Comparison of ENCODE assay signal across 8 mouse cellular contexts in the genomic region with DNA sequence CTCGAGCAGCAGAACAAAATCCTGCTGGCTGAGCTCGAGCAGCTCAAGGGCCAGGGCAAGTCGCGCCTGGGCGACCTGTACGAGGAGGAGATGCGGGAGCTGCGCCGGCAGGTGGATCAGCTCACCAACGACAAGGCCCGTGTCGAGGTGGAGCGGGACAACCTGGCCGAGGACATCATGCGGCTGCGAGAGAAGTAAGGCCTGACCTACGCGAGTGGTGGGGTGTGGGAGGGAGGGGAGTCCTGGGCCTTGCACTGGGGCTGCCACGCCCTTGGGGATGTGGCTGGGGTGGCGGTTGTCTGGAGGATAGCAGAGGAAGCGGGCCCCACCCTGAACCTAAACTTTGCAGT. TPM values are rescaled to one million over a fixed set of nuclear protein-coding genes. Genes with fewer than 3 reads are reported as not detected.
DNase-seq lines count a peak whose midpoint lies in the region; ATAC-seq and TF ChIP-seq lines count a peak whose summit lies in the region.

No protein-coding gene starts in this region.

- H3K9me3 ChIP-seq in neural tube, embryonic 11.5 days (ENCODE audit: control insufficient read depth, low read length) = no peaks in the 10 kb centered on the region
- no peaks in the 10 kb centered on the region for H3K9me3 ChIP-seq in embryonic facial prominence, embryonic 11.5 days (replicated peaks; ENCODE audit: control insufficient read depth, low read length)
- no peaks in the 10 kb centered on the region for H3K9me3 ChIP-seq in heart, embryonic 14.5 days (ENCODE audit: control insufficient read depth, low read length)
- no peaks in the 10 kb centered on the region for H3K9me3 ChIP-seq in limb, embryonic 11.5 days (ENCODE audit: control insufficient read depth, low read length)
- no peaks in the 10 kb centered on the region for H3K9me3 ChIP-seq in midbrain, embryonic 10.5 days (replicated peaks)
- no peaks in the 10 kb centered on the region for H3K9me3 ChIP-seq in stomach, postnatal 0 days (ENCODE audit: control insufficient read depth, low read length)

- no peaks in the 10 kb centered on the region for H3K27me3 ChIP-seq in neural tube, embryonic 11.5 days (ENCODE audit: control insufficient read depth, insufficient read depth, low read length)
- no peaks in the 10 kb centered on the region for H3K27me3 ChIP-seq in embryonic facial prominence, embryonic 11.5 days (ENCODE audit: control insufficient read depth, insufficient read depth, low read length)
- H3K27me3 ChIP-seq in heart, embryonic 14.5 days (ENCODE audit: control insufficient read depth, insufficient read depth, low read length) = no peaks in the 10 kb centered on the region
- H3K27me3 ChIP-seq in limb, embryonic 11.5 days (ENCODE audit: control insufficient read depth, insufficient read depth, low read length) = no peaks in the 10 kb centered on the region
- no peaks in the 10 kb centered on the region for H3K27me3 ChIP-seq in midbrain, embryonic 10.5 days (ENCODE audit: low read depth, poor library complexity, severe bottlenecking)
- H3K27me3 ChIP-seq in stomach, postnatal 0 days (ENCODE audit: control insufficient read depth, insufficient read depth, low read length) = no peaks in the 10 kb centered on the region

- H3K4me1 ChIP-seq in neural tube, embryonic 11.5 days (ENCODE audit: control insufficient read depth, insufficient read depth, low read length) = peaks cover 13% of the 10 kb centered on the region
- H3K4me1 ChIP-seq in embryonic facial prominence, embryonic 11.5 days (ENCODE audit: control insufficient read depth, insufficient read depth, low read length) = no peaks in the 10 kb centered on the region
- peaks cover 12 to 17% of the 10 kb centered on the region in 2 experiments for H3K4me1 ChIP-seq in heart, embryonic 14.5 days (ENCODE audit: control insufficient read depth in 2 of 2, insufficient read depth in 2 of 2, low read length in 2 of 2)
- H3K4me1 ChIP-seq in limb, embryonic 11.5 days (ENCODE audit: control insufficient read depth, insufficient read depth, low read length) = peaks cover 4% of the 10 kb centered on the region; the same call in 1 of the 2 replicates
- peaks cover 62% of the 10 kb centered on the region for H3K4me1 ChIP-seq in midbrain, embryonic 10.5 days
- peaks cover 3% of the 10 kb centered on the region; the same call in 1 of the 2 replicates for H3K4me1 ChIP-seq in stomach, postnatal 0 days (replicated peaks; ENCODE audit: control insufficient read depth, insufficient read depth)

- WGBS in neural tube, embryonic 11.5 days = under 1% methylated on average over 20 of the region's 21 CpGs
- 1% methylated on average over 21 of the region's 21 CpGs for WGBS in embryonic facial prominence, embryonic 11.5 days
- WGBS in heart, embryonic 14.5 days = 0% methylated on average over 21 of the region's 21 CpGs
- WGBS in limb, embryonic 11.5 days = 2% methylated on average over 21 of the region's 21 CpGs
- under 1% methylated on average over 21 of the region's 21 CpGs for WGBS in midbrain, embryonic 10.5 days
- under 1% methylated on average over 21 of the region's 21 CpGs for WGBS in stomach, postnatal 0 days

- H3K27ac ChIP-seq in neural tube, embryonic 11.5 days (ENCODE audit: low read depth, low read length) = peak overlapping the region; percentile 98
- peak overlapping the region; percentile 75 for H3K27ac ChIP-seq in embryonic facial prominence, embryonic 11.5 days (replicated peaks; ENCODE audit: low read depth, low read length)
- H3K27ac ChIP-seq in heart, embryonic 14.5 days (replicated peaks in 1 of 2; ENCODE audit: control insufficient read depth in 1 of 2, insufficient read depth in 1 of 2, low read depth in 2 of 2, low read length in 2 of 2) = peak overlapping the region; percentile 98 to 99
- peak overlapping the region; percentile 81; the same call in 1 of the 2 replicates for H3K27ac ChIP-seq in limb, embryonic 11.5 days (replicated peaks; ENCODE audit: low read depth, low read length)
- H3K27ac ChIP-seq in midbrain, embryonic 10.5 days (replicated peaks) = peak overlapping the region; percentile 97
- H3K27ac ChIP-seq in stomach, postnatal 0 days (replicated peaks) = peak overlapping the region; percentile 93

- peak; percentile 63 for DNase-seq in neural tube, embryonic 11.5 days (ENCODE audit: low spot score)
- DNase-seq in neural tube, embryonic 10.5 days (ENCODE audit: extremely low spot score, low spot score) = no peak
- DNase-seq in embryonic facial prominence, embryonic 11.5 days (ENCODE audit: low spot score) = peak; percentile 37
- DNase-seq in limb, embryonic 11.5 days (ENCODE audit: low spot score) = no peak
- DNase-seq in midbrain, embryonic 10.5 days (ENCODE audit: low spot score) = peak; percentile 61
- peak; percentile 44 for DNase-seq in stomach, postnatal 0 days (ENCODE audit: low spot score)
- DNase-seq in right cerebral cortex, postnatal 10 days (ENCODE audit: low spot score in 2 of 2) = no peak

- no peak for TF ChIP-seq EP300 in stomach, postnatal 0 days (optimal IDR thresholded peaks at IDR 0.05)

- peak overlapping the region; percentile 92 for H3K4me3 ChIP-seq in neural tube, embryonic 11.5 days (ENCODE audit: low read depth, low read length)
- peak overlapping the region; percentile 78 for H3K4me3 ChIP-seq in embryonic facial prominence, embryonic 11.5 days (ENCODE audit: low read depth, low read length)
- H3K4me3 ChIP-seq in heart, embryonic 14.5 days (ENCODE audit: control insufficient read depth in 1 of 2, insufficient read depth in 1 of 2, low read depth in 1 of 2, low read length in 2 of 2) = peak overlapping the region; percentile 88 to 94
- H3K4me3 ChIP-seq in limb, embryonic 11.5 days (ENCODE audit: low read depth, low read length) = peak overlapping the region; percentile 76
- H3K4me3 ChIP-seq in midbrain, embryonic 10.5 days = peak overlapping the region; percentile 97
- H3K4me3 ChIP-seq in stomach, postnatal 0 days (ENCODE audit: low read depth, low read length) = peak overlapping the region; percentile 67

- TF ChIP-seq CTCF in stomach, postnatal 0 days (IDR thresholded peaks at IDR 0.05; ENCODE audit: low read depth) = no peak

- H3K4me2 ChIP-seq in neural tube, embryonic 11.5 days (ENCODE audit: low read depth) = peak overlapping the region; percentile 79
- peak overlapping the region; percentile 82 for H3K4me2 ChIP-seq in embryonic facial prominence, embryonic 11.5 days (ENCODE audit: low read depth, low read length)
- H3K4me2 ChIP-seq in heart, embryonic 14.5 days (ENCODE audit: low read length) = peak overlapping the region; percentile 66
- peak overlapping the region; percentile 87 for H3K4me2 ChIP-seq in limb, embryonic 11.5 days (ENCODE audit: low read depth, severe bottlenecking)
- peak overlapping the region; percentile 60 for H3K4me2 ChIP-seq in stomach, postnatal 0 days (replicated peaks; ENCODE audit: low read depth)

- peaks cover 10% of the 10 kb centered on the region for H3K36me3 ChIP-seq in neural tube, embryonic 11.5 days (ENCODE audit: control insufficient read depth, insufficient read depth, low read length)
- no peaks in the 10 kb centered on the region; the same call in none of the 2 replicates for H3K36me3 ChIP-seq in embryonic facial prominence, embryonic 11.5 days (replicated peaks; ENCODE audit: control insufficient read depth, insufficient read depth, low read depth, low read length)
- H3K36me3 ChIP-seq in heart, embryonic 14.5 days (ENCODE audit: control insufficient read depth, insufficient read depth, low read length) = peaks cover 39% of the 10 kb centered on the region
- H3K36me3 ChIP-seq in limb, embryonic 11.5 days (ENCODE audit: control insufficient read depth, insufficient read depth, low read length) = peaks cover 7% of the 10 kb centered on the region; the same call in 1 of the 2 replicates
- peaks cover 41% of the 10 kb centered on the region for H3K36me3 ChIP-seq in midbrain, embryonic 10.5 days
- H3K36me3 ChIP-seq in stomach, postnatal 0 days (ENCODE audit: control insufficient read depth, insufficient read depth, low read length) = no peaks in the 10 kb centered on the region

- H3K9ac ChIP-seq in neural tube, embryonic 11.5 days (ENCODE audit: low read length) = peak overlapping the region; percentile 97
- H3K9ac ChIP-seq in embryonic facial prominence, embryonic 11.5 days (replicated peaks; ENCODE audit: low read length) = peak overlapping the region; percentile 89
- peak overlapping the region; percentile 97 for H3K9ac ChIP-seq in heart, embryonic 14.5 days (ENCODE audit: low read length)
- peak overlapping the region; percentile 81 for H3K9ac ChIP-seq in limb, embryonic 11.5 days (ENCODE audit: low read length)
- H3K9ac ChIP-seq in stomach, postnatal 0 days (ENCODE audit: low read length) = peak overlapping the region; percentile 80

- ATAC-seq in neural tube, embryonic 11.5 days (ENCODE audit: insufficient read depth, low FRiP score, low TSS enrichment) = 0 out of 2 replicates have a peak, but pooled peaks have one; percentile 8
- ATAC-seq in embryonic facial prominence, embryonic 11.5 days (replicated peaks; ENCODE audit: insufficient number of reproducible peaks, low FRiP score, low TSS enrichment, low read depth) = 0 out of 2 replicates have a peak, but pooled peaks have one; percentile 6
- no peak for ATAC-seq in heart, embryonic 14.5 days (ENCODE audit: insufficient number of reproducible peaks, insufficient read depth, low FRiP score, low read depth)
- peak; percentile 19; the same call in 1 of the 2 replicates for ATAC-seq in limb, embryonic 11.5 days (ENCODE audit: insufficient number of reproducible peaks, low FRiP score, low TSS enrichment, low read depth)
- ATAC-seq in stomach, postnatal 0 days (ENCODE audit: low FRiP score, low TSS enrichment) = 0 out of 2 replicates have a peak, but pooled peaks have one; percentile 18

RNA-seq across cellular contexts. Expression of a gene that starts 1.0 kb away (rescaled TPM):
- polyA plus RNA-seq in neural tube, embryonic 11.5 days (2014; fragmentation: Nextera tagmentation; extraction: Ambion mirVana) = 1,210 and 1,219 TPM in 2 replicates
- polyA plus RNA-seq in embryonic facial prominence, embryonic 11.5 days (2014; fragmentation: Nextera tagmentation; extraction: Ambion mirVana) = 682 and 719 TPM in 2 replicates
- 998 and 1,081 TPM in 2 replicates for polyA plus RNA-seq in heart, embryonic 14.5 days (2014; fragmentation: Nextera tagmentation; extraction: Ambion mirVana)
- polyA plus RNA-seq in limb, embryonic 11.5 days (2014; fragmentation: Nextera tagmentation; extraction: Ambion mirVana) = 398 and 406 TPM in 2 replicates
- polyA plus RNA-seq in midbrain, embryonic 10.5 days (2016; fragmentation: Nextera tagmentation; extraction: Ambion mirVana) = 1,116 and 1,227 TPM in 2 replicates
- polyA plus RNA-seq in stomach, postnatal 0 days (2015; fragmentation: Nextera tagmentation; extraction: Ambion mirVana) = 287 and 331 TPM in 2 replicates

RNA-seq across cellular contexts. Expression of a gene that starts 30.3 kb away (rescaled TPM):
- polyA plus RNA-seq in neural tube, embryonic 11.5 days (2014; fragmentation: Nextera tagmentation; extraction: Ambion mirVana) = 7.2 and 9.3 TPM in 2 replicates
- 8.7 and 8.8 TPM in 2 replicates for polyA plus RNA-seq in embryonic facial prominence, embryonic 11.5 days (2014; fragmentation: Nextera tagmentation; extraction: Ambion mirVana)
- polyA plus RNA-seq in heart, embryonic 14.5 days (2014; fragmentation: Nextera tagmentation; extraction: Ambion mirVana) = 10.0 and 11.8 TPM in 2 replicates
- 9.3 TPM in 2 replicates for polyA plus RNA-seq in limb, embryonic 11.5 days (2014; fragmentation: Nextera tagmentation; extraction: Ambion mirVana)
- polyA plus RNA-seq in midbrain, embryonic 10.5 days (2016; fragmentation: Nextera tagmentation; extraction: Ambion mirVana) = 9.3 and 9.5 TPM in 2 replicates
- 6.9 and 7.2 TPM in 2 replicates for polyA plus RNA-seq in stomach, postnatal 0 days (2015; fragmentation: Nextera tagmentation; extraction: Ambion mirVana)

Comparison
In these comparisons a context has a peak if more than half of its experiments do, and no peak if none do; other contexts are left out.
1. DNase-seq: peak in neural tube, embryonic 11.5 days (single experiment), embryonic facial prominence, embryonic 11.5 days (single experiment), midbrain, embryonic 10.5 days (single experiment) and stomach, postnatal 0 days (single experiment); none in neural tube, embryonic 10.5 days (single experiment), limb, embryonic 11.5 days (single experiment) and right cerebral cortex, postnatal 10 days (0 of 2).
2. Peak in every context shown above with its lines, with median percentiles within 50 percentile points of each other: H3K27ac ChIP-seq, H3K4me2 ChIP-seq, H3K4me3 ChIP-seq and H3K9ac ChIP-seq.